Mouse (Mus musculus) brain, adult 2 months (tissue): Measurements from ENCODE around the gene Adamts1.

Source experiments
- DNase-seq: peaks from one replicate; pipeline ENCODE4 v3.0.0; 2011; ENCODE audit warnings: low read depth, low spot score

The Adamts1 gene

DNA sequence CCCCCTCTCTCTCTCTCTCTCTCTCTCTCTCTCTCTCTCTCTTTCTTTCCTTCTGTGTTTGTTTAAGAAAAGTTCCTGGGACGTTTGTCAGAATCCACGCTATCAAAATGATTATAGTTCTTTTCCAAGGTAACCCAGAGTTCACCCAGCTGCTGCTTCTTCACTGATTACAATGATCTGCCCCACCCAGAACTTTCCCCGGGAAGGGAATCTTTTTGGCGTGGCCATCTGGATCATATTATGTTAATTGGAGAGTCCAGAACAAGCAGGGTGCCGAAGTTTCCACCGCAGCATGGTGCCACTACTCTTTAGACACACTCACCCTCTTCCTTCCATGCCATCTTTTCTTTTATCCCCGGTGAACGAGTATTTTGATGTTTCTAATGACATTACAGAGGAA lies 37.2 kb downstream of the Adamts1 start:
- no peak for DNase-seq

DNA sequence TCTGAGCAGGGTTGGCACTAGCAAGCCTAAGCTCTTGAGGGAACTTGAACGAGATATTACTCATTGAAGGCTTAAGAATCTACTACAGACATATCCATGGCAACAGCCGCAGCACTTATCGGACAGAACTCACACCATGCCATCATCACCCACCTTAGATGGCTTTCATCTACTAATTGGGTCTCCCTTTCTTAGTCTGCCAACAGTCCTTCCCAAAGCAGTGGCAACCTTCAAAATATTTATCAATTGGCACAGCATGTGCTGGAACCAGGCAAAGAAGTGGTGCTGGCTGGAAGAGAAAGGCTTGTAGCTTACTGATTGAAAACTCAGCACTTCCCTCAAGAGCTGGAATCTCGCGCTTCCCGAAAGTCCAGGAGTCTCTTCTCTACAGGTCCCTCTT lies 37.7 kb downstream of the Adamts1 start:
- DNase-seq, result no peak

DNA sequence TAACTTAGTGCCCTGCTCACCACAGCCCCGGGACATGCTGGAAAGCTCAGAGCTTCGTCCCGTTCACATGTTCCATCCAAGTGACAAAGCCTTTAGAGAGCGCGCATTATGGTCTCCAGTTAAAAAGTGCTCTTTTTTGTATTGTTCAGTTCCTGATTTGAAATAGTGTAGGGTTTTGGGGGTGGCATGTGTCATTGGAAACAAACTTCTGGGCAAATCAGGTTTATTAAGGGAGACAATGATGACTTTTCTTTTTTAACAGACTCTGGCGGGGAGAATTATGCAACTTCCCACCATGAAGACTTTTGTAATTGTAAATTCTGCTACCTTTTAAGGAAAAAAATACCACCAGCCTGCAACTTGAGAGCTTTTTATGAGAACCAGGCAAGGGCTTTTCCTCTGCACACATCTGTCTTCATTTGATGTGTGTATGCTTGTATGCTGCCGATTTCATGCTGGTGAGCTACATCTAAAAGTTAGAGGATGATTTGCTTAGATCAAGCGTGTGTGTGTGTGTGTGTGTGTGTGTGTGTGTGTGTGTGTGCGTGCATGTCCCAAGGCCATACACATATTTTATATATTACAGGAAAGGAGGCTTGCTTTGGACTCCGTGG lies 40.8 kb downstream of the Adamts1 start:
- DNase-seq, result no peak

DNA sequence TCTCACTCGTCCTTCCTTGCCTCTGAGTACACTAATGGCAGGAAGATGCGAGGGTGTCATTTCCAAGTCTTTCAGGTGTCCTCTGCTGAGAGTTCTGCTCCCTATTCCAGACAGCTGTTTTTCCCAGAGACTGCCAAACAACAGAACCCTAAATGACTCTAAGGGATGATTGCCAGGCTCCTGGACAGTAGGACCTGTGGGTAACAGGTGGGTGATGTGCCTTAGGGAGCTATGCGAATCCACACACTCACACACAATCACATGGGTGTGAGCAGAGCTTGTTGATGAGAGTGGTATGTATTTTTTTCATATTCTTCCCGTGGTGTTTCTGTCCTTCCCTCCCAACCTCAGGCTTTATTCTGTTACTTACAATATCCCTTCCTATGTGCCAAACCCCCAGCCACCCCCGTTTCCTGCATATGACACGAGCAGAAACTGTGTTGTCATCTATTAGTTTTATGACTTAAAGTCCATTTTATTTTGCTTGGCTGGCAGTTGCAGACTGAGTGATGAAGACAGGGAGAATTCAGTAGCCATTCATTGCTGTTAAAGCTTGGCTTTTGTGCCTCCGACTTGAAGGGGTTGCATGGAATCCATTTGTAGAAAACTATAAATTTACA lies 41.8 kb downstream of the Adamts1 start:
- DNase-seq, result no peak

DNA sequence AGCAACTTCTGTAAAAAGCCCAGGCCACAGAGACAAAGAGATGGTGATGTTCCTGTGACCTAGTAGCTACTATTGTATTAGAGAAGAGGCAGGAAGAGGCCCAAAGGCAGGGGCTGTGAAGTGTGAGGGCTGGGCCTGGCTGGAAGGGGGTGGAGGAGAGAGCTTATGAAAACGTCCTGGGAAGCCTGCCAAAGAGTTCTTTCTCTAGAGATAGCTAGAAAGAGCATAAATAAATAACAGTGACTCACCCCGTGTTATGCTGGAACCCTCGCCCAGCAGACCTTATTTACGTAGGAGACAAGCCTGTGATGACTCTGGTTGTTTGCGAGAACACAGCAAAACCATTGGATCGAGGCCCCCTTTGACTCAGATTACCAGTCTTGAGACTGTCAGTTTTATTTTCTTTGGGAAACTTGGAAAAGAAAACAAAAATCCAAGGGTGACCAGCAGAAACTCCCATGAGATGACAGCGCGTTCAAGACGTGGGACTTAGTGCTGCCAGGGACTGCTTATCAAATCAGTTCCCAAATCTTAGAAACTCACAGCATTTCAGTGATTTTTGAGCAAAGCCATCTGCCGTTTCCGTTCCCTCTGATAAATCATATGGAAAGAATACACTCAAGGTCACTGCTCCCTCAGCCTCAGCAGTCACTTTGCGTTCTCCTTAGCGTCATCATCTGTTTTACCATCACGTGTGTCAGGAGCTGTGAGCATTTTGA lies 46.7 kb downstream of the Adamts1 start:
- DNase-seq, result peak; percentile 84

DNA sequence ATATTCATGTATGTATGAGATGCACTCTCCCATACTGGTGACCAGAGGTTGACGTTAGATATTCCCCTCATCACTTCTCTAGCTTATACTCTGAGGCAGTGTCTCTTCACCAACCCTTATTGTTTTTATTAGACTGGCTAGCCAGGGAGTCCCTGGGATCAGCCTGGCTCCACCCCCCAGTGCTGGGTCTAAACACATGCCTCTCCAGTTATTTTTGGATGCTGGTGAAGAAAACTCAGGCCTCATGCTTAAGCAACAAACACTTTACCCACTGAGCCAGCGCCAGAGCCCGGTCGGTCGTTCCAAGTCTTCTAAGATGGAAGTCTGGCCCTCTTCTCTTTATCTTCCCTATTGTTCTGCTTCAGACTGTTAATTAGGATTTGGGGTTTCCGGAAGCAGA lies 53.6 kb downstream of the Adamts1 start:
- DNase-seq, result no peak

DNA sequence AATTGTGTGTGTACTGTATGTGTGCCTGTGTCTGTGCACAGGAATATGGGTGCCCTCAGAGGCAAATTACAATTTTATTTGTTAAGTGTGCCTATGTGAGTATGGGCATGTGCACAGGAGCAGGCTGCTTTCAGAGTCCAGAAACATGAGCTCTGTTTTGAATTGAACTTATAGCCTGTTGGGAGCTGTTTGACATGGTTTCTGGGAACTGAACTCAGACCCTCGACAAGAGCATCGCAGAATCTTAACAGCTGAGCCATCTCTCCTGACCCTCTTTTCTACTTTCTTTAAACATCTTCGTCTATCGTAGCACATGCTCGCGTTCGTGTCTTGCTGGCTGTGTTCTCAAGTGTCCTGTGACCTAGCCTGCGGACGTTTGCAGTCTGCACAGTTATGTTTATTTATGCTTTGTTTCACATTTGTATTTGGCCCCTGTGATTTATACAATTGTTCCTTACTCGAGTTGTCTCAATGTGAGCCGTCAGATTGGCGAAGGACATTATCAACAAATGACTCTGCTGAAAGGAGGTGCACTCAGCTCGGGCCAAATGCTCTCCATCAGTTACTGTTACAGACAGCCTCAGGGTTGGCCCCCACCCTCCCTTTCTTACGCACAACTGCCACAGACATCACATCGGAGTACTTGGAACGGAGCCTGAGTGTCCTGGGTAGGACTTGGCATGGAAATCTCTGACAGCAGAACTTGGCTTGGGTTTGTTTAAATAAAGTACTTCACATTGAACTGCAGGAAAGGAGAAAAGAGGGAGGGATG lies 55.1 kb downstream of the Adamts1 start:
- DNase-seq, result peak; percentile 33

DNA sequence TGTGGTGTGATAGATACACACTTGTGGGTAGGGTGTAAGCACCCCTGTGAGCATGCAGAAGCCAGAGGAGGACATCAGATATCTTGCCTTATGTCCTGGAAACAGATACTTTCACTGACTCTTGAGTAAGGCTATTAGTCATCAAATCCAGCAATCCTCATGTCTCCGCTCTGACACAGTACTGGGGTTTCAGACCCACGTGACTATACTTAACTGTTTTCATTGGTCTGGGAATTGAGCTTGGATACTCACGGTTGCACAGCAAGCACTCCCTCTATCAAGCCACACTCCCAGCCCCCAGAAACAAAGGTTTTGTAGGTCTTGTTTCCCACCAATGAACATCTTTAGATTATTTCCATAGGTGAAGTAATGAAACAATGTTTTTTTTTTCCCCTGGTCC lies 56.5 kb downstream of the Adamts1 start:
- DNase-seq, result no peak
